Mouse (Mus musculus) CH12.LX (cell line): Measurements from ENCODE around the gene Ints5. TPM values are rescaled to one million over a fixed set of nuclear protein-coding genes. Genes with fewer than 3 reads are reported as not detected.
A peak's percentile ranks its signal among the peaks of the same experiment; 100 is the strongest.

Source experiments
- DNase-seq: peaks from one replicate; pipeline ENCODE4 v3.0.0-alpha.2; 2013; ENCODE audit errors: extremely low read depth
- H3K27ac ChIP-seq: 2 replicates; pipeline ENCODE4 v1.5.1; 2012; ENCODE audit warnings: low read depth, mild to moderate bottlenecking, control low read depth, moderate library complexity; ENCODE audit not compliant: insufficient read depth
- H3K27me3 ChIP-seq: replicated peaks from 2 replicates; pipeline ENCODE3; 2012; ENCODE audit warnings: inconsistent platforms
- H3K36me3 ChIP-seq, 2 experiments: replicated peaks in 1 of 2; 2 replicates each; pipeline versions ENCODE3 to v1.6.1; 2012; ENCODE audit warnings: inconsistent platforms in 1 of 2, low read length in 1 of 2, mild to moderate bottlenecking in 1 of 2, mixed read lengths in 1 of 2, moderate library complexity in 1 of 2; ENCODE audit not compliant: control insufficient read depth in 1 of 2, insufficient read depth in 1 of 2
- H3K4me1 ChIP-seq, 2 experiments: 2 replicates each; pipeline ENCODE4 v1.6.1; 2012; ENCODE audit warnings: inconsistent platforms in 1 of 2, moderate library complexity in 1 of 2; ENCODE audit not compliant: insufficient read depth in 2 of 2, control insufficient read depth in 1 of 2
- H3K4me2 ChIP-seq: 2 replicates; pipeline ENCODE4 v1.6.1; 2012; ENCODE audit warnings: low read depth, mild to moderate bottlenecking, control low read depth; ENCODE audit not compliant: poor library complexity, insufficient read depth, severe bottlenecking
- H3K4me3 ChIP-seq, 3 experiments: fragments of 150-350 bp in 1 of 3; sonication (generic) in 1 of 3; replicated peaks in 1 of 3; 2 replicates each; pipeline versions ENCODE3 to v1.5.1; 2011 to 2012; ENCODE audit warnings: low read depth in 2 of 3, low read length in 2 of 3, mild to moderate bottlenecking in 2 of 3, moderate library complexity in 2 of 3, control low read depth in 1 of 3, improper control_type of control experiment in 1 of 3, inconsistent platforms in 1 of 3, mixed read lengths in 1 of 3; ENCODE audit not compliant: poor library complexity in 1 of 3
- H3K79me2 ChIP-seq: replicated peaks from 2 replicates; pipeline ENCODE4 v1.6.1; 2012; ENCODE audit warnings: mild to moderate bottlenecking, moderate library complexity; ENCODE audit not compliant: control insufficient read depth, poor library complexity, insufficient read depth, severe bottlenecking; ENCODE audit errors: extremely low read depth
- H3K9ac ChIP-seq: 2 replicates; pipeline ENCODE4 v1.6.1; 2012; ENCODE audit warnings: low read depth, mild to moderate bottlenecking, control low read depth, moderate library complexity; ENCODE audit not compliant: insufficient read depth
- H3K9me3 ChIP-seq: replicated peaks from 2 replicates; pipeline ENCODE3; 2012; ENCODE audit warnings: low read length, inconsistent platforms, mixed read lengths
- CHD1 ChIP-seq: IDR thresholded peaks from 2 replicates; pipeline ENCODE4 v1.6.1; 2012; ENCODE audit warnings: low read depth, low read length, improper control_type of control experiment, inconsistent platforms
- CTCF ChIP-seq, 2 experiments: IDR thresholded peaks in 1 of 2; conservative IDR thresholded peaks in 1 of 2; 2 replicates each; pipeline ENCODE4 v1.5.1; 2011 to 2012; ENCODE audit warnings: low read depth in 2 of 2, low read length in 2 of 2, improper control_type of control experiment in 1 of 2, inconsistent platforms in 1 of 2, mild to moderate bottlenecking in 1 of 2, moderate library complexity in 1 of 2
- JUN ChIP-seq: IDR thresholded peaks from 2 replicates; pipeline ENCODE4 v1.6.1; 2011; ENCODE audit warnings: low read depth, mild to moderate bottlenecking, low read length, improper control_type of control experiment, moderate library complexity; ENCODE audit not compliant: insufficient read depth
- MAFK ChIP-seq: IDR thresholded peaks from 2 replicates; pipeline ENCODE4 v1.6.1; 2011; ENCODE audit warnings: low read length, improper control_type of control experiment; ENCODE audit not compliant: insufficient replicate concordance
- MAX ChIP-seq: IDR thresholded peaks from 2 replicates; pipeline ENCODE4 v1.6.1; 2011; ENCODE audit warnings: low read length, improper control_type of control experiment
- MYC ChIP-seq: IDR thresholded peaks from 2 replicates; pipeline ENCODE4 v1.6.1; 2011; ENCODE audit warnings: low read depth, mild to moderate bottlenecking, improper control_type of control experiment, low read length
- RAD21 ChIP-seq: IDR thresholded peaks from 2 replicates; pipeline ENCODE4 v1.6.1; 2011; ENCODE audit warnings: low read depth, mild to moderate bottlenecking, low read length, improper control_type of control experiment, moderate library complexity
- RCOR1 ChIP-seq: conservative IDR thresholded peaks from 2 replicates; pipeline ENCODE4 v1.6.1; 2012; ENCODE audit warnings: low read depth, mild to moderate bottlenecking, inconsistent platforms, low read length, improper control_type of control experiment
- SMC3 ChIP-seq: IDR thresholded peaks from 2 replicates; pipeline ENCODE4 v1.6.1; 2011; ENCODE audit warnings: low read depth, low read length, improper control_type of control experiment
- TCF12 ChIP-seq: IDR thresholded peaks from 2 replicates; pipeline ENCODE4 v1.6.1; 2014; ENCODE audit warnings: low read depth, mild to moderate bottlenecking, inconsistent platforms, low read length, improper control_type of control experiment
- ZNF384 ChIP-seq: IDR thresholded peaks from 2 replicates; pipeline ENCODE4 v1.6.1; 2012; ENCODE audit warnings: low read depth, low read length, improper control_type of control experiment, inconsistent platforms
- dilution Hi-C: fragments of 300-500 bp; cut with MboI; formaldehyde crosslinking; loops from 2 replicates; pipeline ENCODE4 v1.14.3; 2020; ENCODE audit warnings: low sequenced_read_pairs; ENCODE audit not compliant: extremely low pct_unique_long_range_greater_than_20kb, extremely low pct_ligation_motif_present
- in situ Hi-C: fragments of 300-500 bp; cut with MboI; formaldehyde crosslinking; loops from 3 replicates; pipeline ENCODE4 v1.14.3; 2019; ENCODE audit warnings: low sequenced_read_pairs, low pct_ligation_motif_present, low pct_unique_long_range_greater_than_20kb, mixed read lengths
- polyA plus RNA-seq: library from polyadenylated mRNA; unstranded; fragments of >175 nt; gene quantifications from 2 replicates; pipeline ENCODE4 v1.2.1, GENCODE M21; 2012; ENCODE audit warnings: low read depth; ENCODE audit not compliant: insufficient read length
- total RNA-seq, 2 experiments: library from RNA; depleted of rRNA; stranded (reverse); fragments of 300-350 nt in 1 of 2; fragments of >200 nt in 1 of 2; gene quantifications; 2 replicates each; pipeline ENCODE4 v1.2.3; 2012 to 2014

Ints5 gene
- total and polyA plus RNA-seq, 3 experiments = 17.2 to 38.9 (median 38.0) TPM

GRCm38 (mm10) chr19:8892829-8893766 is at the start of gene Ints5 (continued):
- no peak for TF ChIP-seq RCOR1

DNA sequence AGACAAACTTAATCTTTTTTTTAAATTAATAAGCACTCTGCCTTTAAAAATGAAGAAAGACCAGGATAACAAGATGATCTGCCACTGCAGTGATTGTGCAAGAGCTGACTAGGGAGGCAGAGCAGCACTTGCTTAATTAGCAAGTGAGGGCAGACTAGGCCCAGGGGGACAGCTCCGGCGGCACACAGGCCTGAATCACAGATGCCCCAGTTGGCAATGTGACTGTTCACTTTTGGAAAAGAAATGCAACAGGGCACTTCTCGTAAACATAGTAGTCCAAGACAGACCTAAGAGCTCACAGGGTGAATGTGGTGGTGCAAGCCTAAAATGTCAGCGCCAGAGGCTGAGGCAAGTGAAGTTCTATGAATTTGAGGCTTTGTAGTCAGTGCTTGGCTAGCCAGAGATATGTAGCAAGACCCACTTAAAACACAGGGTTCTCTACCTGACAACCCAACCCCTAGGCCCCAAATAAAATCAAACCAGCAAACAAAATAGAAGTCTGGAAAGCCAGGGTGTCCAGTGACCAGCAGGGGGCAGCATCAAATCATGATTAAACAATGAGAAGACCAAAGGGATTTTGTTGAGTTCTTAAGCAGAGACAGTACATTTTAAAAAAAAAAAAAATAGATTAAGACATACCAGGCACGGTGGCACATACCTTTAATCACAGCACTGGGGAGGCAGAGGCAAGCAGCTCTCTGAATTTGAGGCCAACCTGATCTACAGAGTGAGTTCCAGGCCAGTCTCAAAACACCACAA is 48.3 kb upstream of the Ints5 start:
- H3K4me2 ChIP-seq = no peak overlapping the region
- TF ChIP-seq TCF12 (no peak), CHD1 (no peak), SMC3 (peak; percentile 57), ZNF384 (peak; percentile 80), MAX (no peak), RAD21 (peak; percentile 63), MYC (no peak), CTCF (conservative IDR thresholded peaks at IDR 0.05 in 1 of 2, IDR thresholded peaks at IDR 0.05 in 1 of 2; ENCODE audit: low read depth in 2 of 2, low read length in 2 of 2) (peak; percentile 65 to 79; a peak in 3 of 4 replicates)
- TF ChIP-seq, all 38 proteins: peak for 4
- H3K36me3 ChIP-seq = peaks cover 42 to 77% of the 10 kb centered on the region in 2 experiments
- H3K9ac ChIP-seq = no peak overlapping the region
- dilution Hi-C loops (no loop called here), in situ Hi-C loops (loop anchor here (25.0 kb wide), 1 partner anchor 1018 kb away; no protein-coding TSS in a partner anchor)
- peaks cover 6 to 18% of the 10 kb centered on the region in 2 experiments for H3K4me1 ChIP-seq
- peaks cover 15% of the 10 kb centered on the region for H3K79me2 ChIP-seq
- no peaks in the 10 kb centered on the region for H3K27me3 ChIP-seq
- no peaks in the 10 kb centered on the region for H3K9me3 ChIP-seq
- H3K4me3 ChIP-seq = no peak overlapping the region
- H3K27ac ChIP-seq = no peak overlapping the region
- DNase-seq = peak; percentile 75

GRCm38 (mm10) chr19:8848356-8848755 is 44.4 kb upstream of the Ints5 start:
- in situ Hi-C loops = loop anchor here (25.0 kb wide), 1 partner anchor 1014 kb away; no protein-coding TSS in a partner anchor
- no peaks in the 10 kb centered on the region for H3K79me2 ChIP-seq
- no peaks in the 10 kb centered on the region for H3K27me3 ChIP-seq
- no peaks in the 10 kb centered on the region for H3K4me1 ChIP-seq
- no peaks in the 10 kb centered on the region for H3K9me3 ChIP-seq
- no peak for TF ChIP-seq MAFK
- TF ChIP-seq JUN = no peak
- no peak for TF ChIP-seq CHD1
- peaks cover 37 to 55% of the 10 kb centered on the region in 2 experiments for H3K36me3 ChIP-seq
- no peak overlapping the region for H3K27ac ChIP-seq
- no peak overlapping the region for H3K4me2 ChIP-seq
- no peak for DNase-seq
- H3K9ac ChIP-seq = no peak overlapping the region
- dilution Hi-C loops = no loop called here
- H3K4me3 ChIP-seq = no peak overlapping the region
